Mouse (Mus musculus) common myeloid progenitor, adult 5-6 weeks (primary cell): ENCODE measurements around the gene Nploc4. TPM values are rescaled to one million over a fixed set of nuclear protein-coding genes. Genes with fewer than 3 reads are reported as not detected.

ENCODE experiments used
- ATAC-seq: replicated peaks from 2 replicates; pipeline ENCODE4 v1.8.0; 2016; ENCODE audit warnings: low read depth, mild to moderate bottlenecking, moderate TSS enrichment, inconsistent platforms; ENCODE audit not compliant: poor library complexity, severe bottlenecking
- total RNA-seq: library from RNA; stranded (forward); fragments of 200-1000, 187-1606 nt; gene quantifications from 2 replicates; pipeline ENCODE4 v1.2.3, GENCODE M21; 2017

Gene Nploc4
- total RNA-seq, 1 experiment from 2014 or later: 37.9 TPM

GRCm38 (mm10) chr11:120343519-120344309 is 93.8 kb downstream of the Nploc4 start:
- no peak for ATAC-seq

- no peak for ATAC-seq
Observed at GRCm38 (mm10) chr11:120342656-120343160, 94.8 kb downstream of the Nploc4 start.

- ATAC-seq: no peak
Observed at GRCm38 (mm10) chr11:120341661-120342060, 95.8 kb downstream of the Nploc4 start.

GRCm38 (mm10) chr11:120339978-120340513 is 97.5 kb downstream of the Nploc4 start:
- peak; percentile 72 for ATAC-seq

GRCm38 (mm10) chr11:120338786-120339185 is 98.7 kb downstream of the Nploc4 start:
- no peak for ATAC-seq

GRCm38 (mm10) chr11:120337447-120337846 is 100.1 kb downstream of the Nploc4 start:
- ATAC-seq: no peak

GRCm38 (mm10) chr11:120335431-120336021 is 102.0 kb downstream of the Nploc4 start:
- ATAC-seq: no peak

Other genes with a start within 250 kb of the Nploc4 start
- gene Bahcc1, start 204.8 kb downstream of the Nploc4 start, total RNA-seq: 6.1 and 13.2 TPM in 2 replicates
- gene Actg1, start 89.2 kb downstream of the Nploc4 start, total RNA-seq: 857 and 890 TPM in 2 replicates
- gene Fscn2, start 76.2 kb downstream of the Nploc4 start, total RNA-seq: not detected in 2 replicates
- 6.6 and 18.3 TPM in 2 replicates for gene Faap100, start 58.9 kb downstream of the Nploc4 start, total RNA-seq
- gene Tspan10, start 4.9 kb upstream of the Nploc4 start, total RNA-seq: not detected in 2 replicates
- gene Pde6g, start 15.8 kb upstream of the Nploc4 start, total RNA-seq: not detected in 2 replicates
- gene Oxld1, start 20.4 kb upstream of the Nploc4 start, total RNA-seq: 6.5 and 13.6 TPM in 2 replicates
- gene Ccdc137, start 20.4 kb upstream of the Nploc4 start, total RNA-seq: 73.3 and 101 TPM in 2 replicates
- 7.7 and 9.4 TPM in 2 replicates for gene Arl16, start 29.9 kb upstream of the Nploc4 start, total RNA-seq
- gene Mrpl12, start 46.9 kb upstream of the Nploc4 start, total RNA-seq: 121 and 140 TPM in 2 replicates
- 8.2 and 12.1 TPM in 2 replicates for gene Slc25a10, start 54.1 kb upstream of the Nploc4 start, total RNA-seq
- not detected in 2 replicates for gene Gcgr, start 93.0 kb upstream of the Nploc4 start, total RNA-seq
- gene Mcrip1, start 112.0 kb upstream of the Nploc4 start, total RNA-seq: 26.5 and 31.0 TPM in 2 replicates
- gene Ppp1r27, start 113.4 kb upstream of the Nploc4 start, total RNA-seq: not detected in 2 replicates
- 494 and 545 TPM in 2 replicates for gene P4hb, start 135.5 kb upstream of the Nploc4 start, total RNA-seq
- 148 and 170 TPM in 2 replicates for gene Arhgdia, start 143.9 kb upstream of the Nploc4 start, total RNA-seq
- gene Alyref, start 160.7 kb upstream of the Nploc4 start, total RNA-seq: 248 and 287 TPM in 2 replicates
- gene Anapc11, start 160.7 kb upstream of the Nploc4 start, total RNA-seq: 27.2 and 32.1 TPM in 2 replicates
- gene Npb, start 170.8 kb upstream of the Nploc4 start, total RNA-seq: not detected in 2 replicates
- gene Pcyt2, start 180.2 kb upstream of the Nploc4 start, total RNA-seq: 34.5 and 38.6 TPM in 2 replicates
- 45.8 and 50.4 TPM in 2 replicates for gene Sirt7, start 187.5 kb upstream of the Nploc4 start, total RNA-seq
- gene Mafg, start 195.9 kb upstream of the Nploc4 start, total RNA-seq: 20.3 and 22.1 TPM in 2 replicates
- gene Pycr1, start 206.1 kb upstream of the Nploc4 start, total RNA-seq: 9.9 and 11.7 TPM in 2 replicates
- gene Myadml2, start 210.4 kb upstream of the Nploc4 start, total RNA-seq: not detected in 2 replicates
- not detected in 2 replicates for gene Notum, start 223.5 kb upstream of the Nploc4 start, total RNA-seq
- gene Aspscr1, start 235.3 kb upstream of the Nploc4 start, total RNA-seq: 31.8 and 44.9 TPM in 2 replicates